Mouse (Mus musculus): ENCODE measurements around the gene Scube1. TPM values are rescaled to one million over a fixed set of nuclear protein-coding genes. Genes with fewer than 3 reads are reported as not detected.
A peak's percentile ranks its signal among the peaks of the same experiment; 100 is the strongest.

The Scube1 gene
- 1 to 10 TPM; 4.3 to 5.6 TPM for total RNA-seq (2021)

DNA sequence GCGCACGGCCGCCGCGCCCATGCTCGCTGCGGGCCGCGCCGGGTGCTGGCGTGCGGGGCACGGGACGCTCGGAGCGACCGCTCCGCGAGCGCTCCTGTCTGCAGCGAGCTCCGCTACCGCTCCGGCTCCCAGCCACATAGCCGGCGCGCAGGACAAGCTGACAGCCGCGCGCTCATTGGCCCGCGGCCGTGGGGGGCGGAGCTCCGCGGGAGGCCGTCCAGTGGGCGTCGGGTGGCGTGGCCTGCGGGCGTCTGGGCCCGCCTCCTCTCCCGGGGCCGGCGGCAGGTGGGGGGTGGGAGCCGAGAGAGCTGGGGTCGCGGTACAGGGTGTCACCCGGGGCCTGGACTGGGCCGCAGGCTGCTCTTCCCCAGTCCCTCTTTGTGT is at the start of gene Scube1:
Scube1 (minus strand) TSS at position 136 of the 384 bp plus-strand sequence.
- intact Hi-C loops (cut with DNase I), result no loop called here
- DNase-seq, result peak; percentile 90 to 93

DNA sequence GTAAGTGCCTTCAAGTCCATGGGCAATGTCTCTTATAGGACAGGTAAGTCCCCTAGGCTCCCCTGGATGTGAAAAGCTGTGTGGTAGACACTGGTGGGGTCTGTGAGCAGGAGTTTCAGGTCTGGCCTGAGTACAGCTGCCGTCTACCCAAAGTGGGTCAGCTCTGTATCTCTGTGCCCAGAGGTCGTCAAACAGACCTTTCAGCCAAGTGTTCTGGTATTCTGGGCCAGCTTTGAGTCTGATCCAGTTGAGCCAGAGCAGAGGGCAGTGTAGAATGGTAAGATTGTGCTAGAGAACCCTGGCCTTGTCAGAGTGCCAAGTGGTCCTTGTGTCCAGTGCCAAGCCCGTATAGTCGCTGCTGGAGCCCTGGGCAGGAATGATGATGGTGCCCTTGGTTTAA is 48.1 kb upstream of the Scube1 start:
- DNase-seq, result peak; percentile 23 to 40

DNA sequence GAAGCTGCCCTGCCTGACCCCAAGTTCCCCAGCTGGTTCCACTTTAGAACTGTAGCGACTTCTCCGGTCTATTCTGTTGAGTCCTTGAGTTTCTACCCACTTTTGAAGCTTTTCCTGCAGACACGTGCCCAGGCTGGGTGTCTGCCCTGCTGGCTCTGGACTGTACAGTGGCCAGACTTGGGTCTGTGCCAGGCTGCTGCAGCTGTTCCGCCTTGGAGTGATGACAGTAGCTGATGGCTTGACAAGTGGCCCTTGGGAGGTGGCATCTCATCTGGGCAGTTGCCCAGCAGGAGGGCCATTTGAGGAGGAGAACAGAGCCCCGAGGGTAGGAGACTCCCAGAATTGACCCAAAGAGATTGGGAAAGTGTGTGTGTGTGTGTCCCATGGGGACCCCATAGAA is 47.6 kb upstream of the Scube1 start:
- DNase-seq, result peak; percentile 72 to 78
- intact Hi-C loops (cut with DNase I), result no loop called here

More for the DNA sequence above, 48.1 kb upstream of the Scube1 start:
- intact Hi-C loops (cut with DNase I), result no loop called here

DNA sequence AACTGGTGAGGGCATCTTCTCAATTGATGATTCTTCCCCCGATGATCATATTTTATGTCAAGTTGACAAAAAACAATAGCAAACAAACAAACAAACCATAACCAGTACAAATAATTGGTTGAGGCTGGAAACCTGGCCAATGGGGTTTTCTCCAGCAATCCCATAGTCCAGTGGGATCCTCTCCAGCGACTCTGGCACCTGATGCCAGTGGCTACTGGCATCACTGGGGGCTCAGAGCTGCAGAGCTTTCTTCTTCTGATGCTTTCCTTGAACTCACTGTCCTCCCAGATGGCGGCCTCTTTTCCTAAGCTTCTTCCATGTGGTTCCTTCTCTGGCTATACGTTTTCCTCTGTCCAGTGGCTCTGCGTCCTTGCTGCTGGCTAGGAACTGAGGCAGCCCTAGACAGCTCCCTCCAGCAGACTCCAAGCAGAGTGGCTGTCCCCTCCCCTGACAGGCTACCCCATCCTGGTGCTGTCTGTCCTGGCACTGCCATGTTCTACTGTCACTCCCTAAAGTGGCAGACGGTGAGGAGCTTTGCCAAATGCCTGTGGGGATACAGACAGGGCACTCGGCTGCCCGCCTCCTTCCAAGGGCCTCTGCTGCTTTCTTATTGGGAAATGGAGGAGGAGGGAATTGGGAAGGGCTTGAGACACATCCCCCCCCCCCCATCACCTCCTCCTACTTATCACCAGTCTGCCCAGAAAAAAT is 46.7 kb upstream of the Scube1 start:
- DNase-seq, result no peak
- intact Hi-C loops (cut with DNase I), result no loop called here

DNA sequence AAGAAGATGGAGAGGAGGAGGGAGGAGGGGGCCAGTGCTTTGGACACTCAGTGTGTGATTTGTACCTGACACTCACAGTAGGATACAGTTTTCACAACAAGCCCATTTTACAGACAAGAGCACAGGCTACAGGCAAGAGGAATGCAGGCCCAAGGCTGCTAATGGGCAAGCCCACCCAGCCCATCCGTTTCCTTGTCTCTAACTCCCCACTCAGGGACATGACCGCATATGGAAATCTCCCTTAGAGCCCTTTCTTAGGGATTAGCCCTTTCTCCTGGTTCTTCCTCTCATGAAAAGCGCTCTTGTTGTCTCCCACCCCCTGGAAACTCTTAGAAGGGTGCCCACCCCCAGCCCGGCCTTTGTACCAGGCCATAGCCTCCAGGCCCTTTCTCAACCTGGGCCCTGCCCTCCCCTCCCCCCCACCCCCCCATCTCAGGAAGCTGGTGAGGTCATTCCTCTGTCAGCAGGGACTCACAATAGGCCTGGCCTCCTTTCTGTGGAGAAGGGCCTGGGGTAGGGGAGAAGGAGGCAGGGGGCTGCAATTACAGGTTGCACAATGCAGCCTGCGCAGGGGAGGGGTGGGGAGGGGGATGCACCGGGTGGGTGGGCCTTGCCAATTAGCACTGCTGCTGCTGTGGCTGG is 40.7 kb upstream of the Scube1 start:
- intact Hi-C loops (cut with DNase I), result no loop called here

DNA sequence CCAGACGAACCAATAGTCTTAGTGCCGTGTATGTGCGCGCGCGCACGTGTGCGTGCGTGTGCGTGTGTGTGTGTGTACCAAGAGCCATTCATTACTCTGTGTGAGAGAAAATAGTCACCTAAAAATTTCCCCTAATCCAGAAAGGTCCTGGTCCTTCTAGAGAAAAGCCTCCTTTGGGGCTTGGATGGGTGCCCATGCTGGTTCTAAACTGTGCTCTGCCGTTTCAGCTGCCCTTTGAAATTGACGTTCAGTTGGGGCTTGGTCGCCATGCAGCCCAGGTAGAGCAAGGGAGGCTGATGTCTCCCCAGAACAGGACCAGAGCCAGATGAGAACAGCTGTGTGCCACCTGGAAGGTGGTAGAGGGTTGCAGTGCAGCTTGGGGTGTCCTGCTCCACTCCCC is 36.7 kb upstream of the Scube1 start:
- no peak for DNase-seq
- intact Hi-C loops (cut with DNase I), result no loop called here

More for the DNA sequence above, 40.7 kb upstream of the Scube1 start:
- DNase-seq, result no peak

DNA sequence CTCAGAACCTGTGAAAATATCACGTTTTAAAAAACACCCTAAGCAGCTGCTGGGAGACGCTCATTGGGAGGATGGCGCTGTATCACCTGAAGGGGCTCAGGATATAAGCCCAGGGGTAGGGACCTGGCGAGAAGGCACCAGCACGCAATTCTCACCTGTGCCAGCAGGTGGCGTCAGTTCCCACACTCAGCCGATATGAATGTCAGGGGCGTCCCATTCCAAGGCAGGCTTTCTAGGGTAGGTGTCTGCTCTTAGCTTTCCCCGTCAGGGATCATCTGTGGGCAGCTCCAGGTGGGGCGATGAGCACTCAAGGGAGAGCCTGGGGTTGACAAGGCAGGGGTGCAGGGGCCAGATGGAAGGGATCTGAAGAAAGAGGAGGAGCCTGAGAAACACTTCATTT is 35.9 kb upstream of the Scube1 start:
- intact Hi-C loops (cut with DNase I), result loop anchor here (1.0 kb wide), 1 partner anchor 294 kb away; no protein-coding TSS in a partner anchor
- peak in 1 of 2 experiments; percentile 53 for DNase-seq

DNA sequence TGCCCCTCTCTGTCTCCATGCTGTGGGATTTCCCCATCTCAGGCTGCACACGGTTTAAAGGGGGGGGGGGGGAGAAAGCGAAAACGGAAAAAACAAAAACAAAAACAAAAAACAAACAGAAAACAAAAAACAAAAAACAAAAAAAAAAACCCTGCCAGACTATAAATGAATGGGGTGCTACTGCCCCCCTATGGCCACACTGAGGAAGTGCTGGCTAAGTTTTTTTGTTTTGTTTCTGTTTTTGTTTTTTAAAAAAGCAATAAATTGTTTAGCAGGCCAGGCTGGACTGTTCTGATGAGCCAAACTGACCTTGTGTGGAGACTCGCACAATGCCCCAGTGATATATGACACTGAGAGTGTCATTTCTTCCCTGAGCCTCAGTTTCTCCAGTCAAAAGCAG is 34.1 kb upstream of the Scube1 start:
- DNase-seq, result no peak
- intact Hi-C loops (cut with DNase I), result loop anchor here (1.0 kb wide), 1 partner anchor 95 kb away; no protein-coding TSS in a partner anchor

DNA sequence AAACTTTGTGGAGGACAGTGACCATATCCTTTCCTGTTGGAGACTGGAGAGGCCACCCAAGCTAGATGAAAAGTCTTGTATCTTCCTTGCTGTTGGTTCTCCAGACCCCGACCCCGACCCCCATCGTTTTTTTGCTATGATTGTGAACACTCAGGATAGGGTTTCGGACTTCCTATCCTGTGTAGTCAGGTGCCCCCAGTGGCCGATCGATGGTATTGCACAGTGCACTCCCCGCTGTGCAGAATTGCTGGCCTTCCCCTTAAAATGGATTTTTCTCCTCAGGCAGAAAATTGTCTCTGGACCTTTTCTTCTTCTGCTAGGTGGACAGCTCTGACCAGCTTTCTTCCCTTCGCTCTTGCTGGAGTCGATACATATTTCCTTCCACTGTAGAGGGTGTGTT is 31.9 kb upstream of the Scube1 start:
- intact Hi-C loops (cut with DNase I), result loop anchor here (1.0 to 2.0 kb wide), 2 partner anchors 30 to 122 kb away; no protein-coding TSS in a partner anchor
- DNase-seq, result peak in 1 of 2 experiments; percentile 54

DNA sequence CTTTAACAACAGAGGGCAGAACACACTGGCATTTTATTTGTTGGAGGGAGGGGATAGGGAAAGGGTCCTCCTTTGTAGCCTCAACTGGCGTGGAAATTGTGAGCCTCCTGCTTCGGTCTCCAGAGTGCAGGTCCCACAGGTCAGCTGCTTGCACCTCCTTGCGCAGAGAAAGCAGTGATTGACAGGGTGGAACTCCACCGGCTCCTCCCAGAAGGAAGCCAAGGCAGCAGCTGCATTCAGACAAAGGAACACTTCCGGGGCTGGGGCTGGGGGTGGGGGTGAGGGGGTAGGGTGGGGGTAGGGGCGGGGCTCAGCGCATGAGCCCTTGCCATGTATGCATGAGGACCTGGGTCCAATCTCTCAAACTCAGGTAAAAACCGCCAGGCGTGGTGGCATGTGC is 24.6 kb upstream of the Scube1 start:
- DNase-seq, result no peak
- intact Hi-C loops (cut with DNase I), result no loop called here

DNA sequence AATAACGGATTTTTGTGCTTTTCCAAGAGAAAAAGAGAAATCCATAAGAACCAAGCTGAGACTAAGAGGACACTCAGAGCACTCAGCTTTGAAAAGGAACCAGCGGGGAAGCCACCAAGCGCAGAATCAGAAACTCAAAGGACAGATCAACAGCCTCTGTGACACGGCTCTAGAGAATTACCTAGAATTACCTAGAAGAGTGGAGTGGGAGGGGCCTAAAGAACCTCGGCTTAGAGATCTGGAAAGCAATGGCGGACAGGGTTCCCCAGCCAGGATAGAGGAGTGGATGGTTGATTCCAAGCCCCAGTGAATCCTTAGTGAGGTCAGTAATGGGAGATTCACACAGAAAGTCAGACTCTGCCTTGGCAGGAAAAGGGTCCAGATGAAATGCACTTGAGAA is 24.2 kb upstream of the Scube1 start:
- DNase-seq, result no peak
- intact Hi-C loops (cut with DNase I), result no loop called here

DNA sequence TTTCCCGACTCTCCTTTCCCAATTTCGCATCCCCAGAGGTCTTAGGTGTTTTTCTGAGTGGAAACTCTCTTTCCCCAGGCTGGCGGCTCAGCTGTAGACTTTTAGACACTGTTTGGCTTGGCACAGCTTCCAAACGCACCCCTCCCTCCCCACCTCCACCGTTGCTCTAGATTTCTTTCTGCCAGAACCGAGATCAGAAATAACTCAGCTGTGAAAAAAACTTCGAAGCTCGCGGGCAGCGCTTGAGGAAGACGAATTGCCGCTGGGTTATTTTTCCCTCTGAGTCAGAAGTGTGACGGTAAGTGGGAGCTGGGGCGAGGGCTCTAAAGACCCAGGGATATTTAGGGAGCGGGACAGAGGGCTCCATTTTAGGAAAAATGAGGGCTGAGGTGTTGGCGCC is 21.5 kb upstream of the Scube1 start:
- DNase-seq, result no peak
- intact Hi-C loops (cut with DNase I), result no loop called here

DNA sequence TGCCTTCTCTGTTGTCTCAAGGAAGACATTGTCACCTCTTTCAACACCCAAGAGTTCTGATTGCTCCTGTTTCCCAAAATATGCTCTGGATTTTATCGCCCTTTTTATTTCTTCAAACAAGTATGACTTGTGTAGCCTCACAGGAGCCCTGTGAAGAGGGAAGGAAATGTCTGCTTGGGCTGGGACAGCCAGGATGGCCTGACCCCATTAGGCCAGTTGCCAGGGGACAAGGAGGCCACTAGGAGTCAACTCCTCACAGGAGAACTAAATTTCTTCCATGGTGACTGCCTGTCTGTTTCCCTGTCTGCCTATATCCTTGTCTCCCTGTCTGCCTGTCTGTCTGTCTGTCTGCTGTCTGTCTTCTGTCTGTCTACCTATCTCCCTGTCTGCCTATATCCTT is 17.2 kb upstream of the Scube1 start:
- DNase-seq, result peak; percentile 32 to 40
- intact Hi-C loops (cut with DNase I), result no loop called here

DNA sequence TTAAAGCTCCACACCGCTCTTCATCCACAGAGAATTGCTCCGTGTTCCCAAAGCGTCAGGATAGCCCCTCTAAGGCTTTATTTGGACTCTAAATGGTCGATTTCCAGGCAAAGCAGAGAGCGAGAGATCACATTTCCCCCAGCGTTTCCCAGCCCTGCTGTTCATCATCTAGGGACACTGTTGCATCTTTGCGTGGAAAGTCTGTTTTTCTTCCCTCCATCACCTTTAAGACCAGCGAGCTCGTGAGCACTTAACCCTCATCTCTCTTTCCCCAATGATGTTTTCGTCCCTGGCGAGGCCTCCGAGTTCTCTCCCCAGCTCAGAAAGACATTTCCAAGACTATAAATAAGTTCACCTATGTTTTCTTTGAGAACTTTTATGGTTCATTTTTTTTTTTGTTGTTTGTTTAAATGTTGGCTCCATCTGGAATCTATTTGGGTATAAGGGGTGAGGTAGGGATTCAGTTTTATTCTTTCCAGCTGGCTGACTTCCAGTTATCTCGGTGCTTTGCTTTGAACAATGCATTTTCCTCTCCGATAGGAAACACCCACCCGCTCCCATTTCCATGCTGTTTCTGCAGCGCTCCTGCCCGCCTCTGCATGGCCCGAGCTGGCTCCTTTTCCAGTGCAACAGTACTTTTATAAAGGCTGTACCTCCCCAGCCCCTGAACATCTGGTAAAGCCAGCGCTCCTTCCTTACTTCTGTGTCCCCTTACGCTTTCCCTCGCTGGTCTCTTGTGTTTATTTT is 16.0 kb upstream of the Scube1 start:
- DNase-seq, result peak; percentile 50 to 53
- intact Hi-C loops (cut with DNase I), result no loop called here

DNA sequence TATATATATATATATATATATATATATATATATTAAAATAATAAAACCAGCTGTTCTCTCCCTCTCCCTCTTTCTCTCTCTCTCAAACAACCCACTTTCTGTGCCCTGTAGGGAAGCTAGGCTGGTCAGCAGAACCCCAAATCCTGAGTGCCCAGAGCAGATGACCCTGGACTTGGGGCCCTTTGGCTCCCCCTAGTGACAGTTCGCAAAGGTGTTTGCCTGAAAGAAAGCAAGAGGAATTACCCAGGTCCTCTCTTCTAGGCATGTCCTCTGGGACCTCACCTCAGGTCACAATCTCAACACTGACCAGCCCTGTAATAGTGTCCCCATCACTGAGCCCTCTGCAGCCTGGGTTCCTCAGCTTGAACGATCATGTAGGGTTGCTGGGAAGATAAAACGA is 2.8 kb upstream of the Scube1 start:
- intact Hi-C loops (cut with DNase I), result loop anchor here (1.0 to 2.0 kb wide), 2 partner anchors 29 to 63 kb away; no protein-coding TSS in a partner anchor
- peak; percentile 66 to 82 for DNase-seq

DNA sequence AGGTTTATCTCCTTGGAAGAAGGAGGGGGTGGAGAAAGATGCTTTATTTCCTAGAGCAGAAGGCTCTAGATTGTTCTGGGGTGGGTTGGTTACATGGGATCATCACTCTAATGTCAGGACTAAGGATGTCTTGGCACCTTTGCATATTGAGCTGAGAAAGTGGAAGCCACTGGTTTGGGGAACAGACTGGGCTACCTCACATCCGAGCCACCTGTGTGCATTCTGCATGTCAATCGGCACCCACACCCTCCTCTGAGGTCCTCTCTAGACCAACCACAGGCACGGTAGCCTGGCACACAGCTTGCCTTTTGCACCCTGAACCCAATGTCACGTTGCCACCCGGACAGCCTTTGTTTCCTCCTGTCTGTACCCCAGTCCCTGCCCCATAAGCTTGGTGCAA is 1.9 kb upstream of the Scube1 start:
- DNase-seq, result no peak
- intact Hi-C loops (cut with DNase I), result loop anchor here (1.0 to 2.0 kb wide), 2 partner anchors 30 to 62 kb away; no protein-coding TSS in a partner anchor

DNA sequence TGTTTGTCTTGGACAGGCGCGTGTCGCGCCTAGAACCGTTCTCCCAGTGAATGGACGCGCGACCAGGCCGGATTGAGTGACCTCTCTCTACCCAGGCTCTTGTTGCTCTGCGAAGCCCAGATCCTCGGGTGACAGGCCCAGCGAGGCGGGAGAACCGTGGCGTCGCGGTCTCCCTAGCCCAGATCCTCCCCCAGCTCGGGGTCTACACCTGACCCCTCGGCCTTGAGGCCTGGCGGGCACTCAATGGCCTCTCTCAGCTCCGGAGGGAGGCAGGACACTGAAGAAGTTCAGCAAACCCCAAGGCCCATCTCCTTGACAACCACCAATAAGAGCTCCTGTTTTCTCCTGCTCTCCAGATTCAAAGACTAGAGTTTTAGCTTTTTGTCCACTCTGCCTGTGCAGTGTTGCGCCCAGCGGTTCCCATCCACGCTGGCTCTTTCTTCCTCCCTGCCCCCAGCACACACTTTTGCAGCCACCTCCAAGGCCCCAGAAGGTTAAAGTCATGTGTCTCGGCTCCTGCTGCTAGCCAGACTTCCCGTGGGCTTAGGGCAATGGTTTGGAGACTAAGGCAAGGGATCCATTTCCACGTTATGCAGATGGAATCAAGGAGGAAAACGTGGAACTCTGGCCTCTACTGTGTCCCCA is 857 bp upstream of the Scube1 start:
- intact Hi-C loops (cut with DNase I), result loop anchor here (2.0 kb wide), 1 partner anchor 31 kb away; no protein-coding TSS in a partner anchor
- DNase-seq, result no peak

DNA sequence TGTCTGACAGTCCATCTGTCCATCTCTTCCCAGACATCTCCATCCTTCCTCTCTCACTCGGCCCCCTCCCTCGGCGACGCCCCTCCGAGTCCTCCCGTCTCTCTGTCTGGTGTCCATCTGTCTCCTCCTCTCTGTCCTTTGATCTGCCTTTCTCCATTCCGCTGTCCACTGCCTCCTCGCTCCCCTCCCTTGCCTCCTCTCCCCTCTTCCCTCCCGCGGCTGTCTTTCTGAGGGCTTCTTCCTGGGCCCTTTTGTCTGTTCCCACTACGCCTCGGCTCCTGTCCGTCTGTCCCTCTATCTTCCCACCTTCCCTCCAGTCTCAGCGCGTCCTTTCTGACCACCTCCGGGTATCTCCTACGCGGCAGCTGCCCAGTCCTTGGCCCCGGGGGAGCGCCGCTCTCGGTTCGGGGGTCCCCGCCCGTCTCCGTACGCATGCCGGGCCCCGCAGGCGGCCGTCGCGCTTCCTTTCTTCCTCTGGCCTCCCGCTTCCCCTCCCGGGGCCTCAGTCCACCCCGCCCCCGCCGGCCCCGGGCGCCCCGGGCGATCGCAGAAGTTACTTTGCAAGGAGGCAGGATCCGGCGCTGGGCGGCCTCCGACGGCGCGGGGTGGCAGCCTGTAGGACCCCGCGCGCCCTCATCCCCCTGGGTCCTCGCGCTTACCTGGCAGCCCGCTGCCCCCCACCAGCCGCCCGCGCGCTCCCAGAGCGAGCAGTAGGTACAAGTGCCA is 498 bp downstream of the Scube1 start:
- intact Hi-C loops (cut with DNase I), result no loop called here
- peak; percentile 21 to 37 for DNase-seq

DNA sequence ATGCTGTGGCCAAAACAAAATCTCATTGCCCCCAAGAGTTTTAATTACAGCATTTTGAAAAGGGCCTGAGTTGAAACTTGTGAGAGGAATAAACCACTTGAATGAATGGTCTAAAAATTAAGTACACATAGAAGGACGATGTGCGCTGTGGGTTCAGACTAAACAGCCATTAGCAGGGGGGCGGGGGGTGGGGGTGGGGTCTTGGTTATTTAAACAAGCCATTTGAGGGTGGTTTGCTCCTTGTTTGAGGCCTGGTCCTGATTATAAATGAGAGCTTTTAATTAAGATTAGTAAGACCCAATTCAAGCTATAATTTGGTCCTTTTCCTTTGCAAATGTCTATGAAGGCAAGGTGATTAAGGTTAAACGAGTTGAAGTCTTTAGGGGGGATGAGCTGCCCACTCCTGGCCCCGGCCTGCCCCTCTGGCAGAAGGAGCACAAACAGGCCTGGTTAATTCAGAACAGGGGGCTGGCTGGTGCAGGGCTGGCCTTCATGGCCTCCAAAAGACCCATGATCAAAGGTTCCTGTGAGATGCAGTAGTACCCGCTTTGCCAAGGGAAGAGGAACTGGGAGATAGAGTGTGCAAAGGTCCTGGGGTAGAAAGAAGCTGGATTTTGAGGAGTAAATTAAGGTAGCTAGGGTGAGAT is 9.1 kb downstream of the Scube1 start:
- intact Hi-C loops (cut with DNase I), result no loop called here
- no peak for DNase-seq

DNA sequence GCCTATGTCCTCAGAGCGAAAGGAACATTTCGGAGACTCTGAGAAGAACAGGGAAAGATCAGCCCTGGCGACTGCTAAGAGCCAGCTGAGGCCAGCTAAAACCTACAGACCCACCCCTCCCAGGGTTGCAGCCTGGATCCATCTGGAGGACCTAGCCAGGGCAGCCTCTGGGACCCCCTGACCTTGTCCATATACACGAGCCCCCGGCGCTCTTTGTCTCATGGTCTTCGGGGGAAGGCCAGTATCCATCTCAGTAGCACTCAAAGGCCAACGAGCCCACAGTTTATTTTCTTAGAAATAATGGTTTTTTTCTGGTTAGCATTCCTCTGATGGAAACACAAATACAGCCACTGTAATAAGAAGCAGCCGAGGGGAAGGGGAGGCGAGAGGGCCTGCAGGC is 12.0 kb downstream of the Scube1 start:
- no peak for DNase-seq
- intact Hi-C loops (cut with DNase I), result no loop called here
